Mouse (Mus musculus) megakaryocyte, embryonic 14.5 days (primary cell): ENCODE measurements around the gene Gm21586. TPM values are rescaled to one million over a fixed set of nuclear protein-coding genes. Genes with fewer than 3 reads are reported as not detected.
"Not testable (repeated sequence)": the region's sequence is repeated elsewhere in the genome, so short reads cannot be mapped to it uniquely, and the experiment has no call there.

Experiments
- H3K27me3 ChIP-seq: replicated peaks from 2 replicates; pipeline ENCODE3; 2012; ENCODE audit warnings: inconsistent platforms
- H3K36me3 ChIP-seq: replicated peaks from 2 replicates; pipeline ENCODE3; 2012; ENCODE audit warnings: low read length, inconsistent platforms, mixed read lengths
- H3K4me1 ChIP-seq: 2 replicates; pipeline ENCODE4 v1.6.1; 2012; ENCODE audit warnings: inconsistent platforms
- H3K4me3 ChIP-seq: replicated peaks from 2 replicates; pipeline ENCODE3; 2012; ENCODE audit warnings: moderate library complexity, mild to moderate bottlenecking, inconsistent platforms
- H3K9me3 ChIP-seq: 2 replicates; pipeline ENCODE4 v1.6.1; 2012; ENCODE audit warnings: inconsistent platforms
- polyA plus RNA-seq: library from polyadenylated mRNA; stranded (reverse); fragments of >175 nt; gene quantifications from 2 replicates; pipeline ENCODE4 v1.2.3, GENCODE M21; 2012; ENCODE audit warnings: low replicate concordance; ENCODE audit not compliant: insufficient read depth

Gene Gm21586
- not detected in 2 replicates for polyA plus RNA-seq

DNA sequence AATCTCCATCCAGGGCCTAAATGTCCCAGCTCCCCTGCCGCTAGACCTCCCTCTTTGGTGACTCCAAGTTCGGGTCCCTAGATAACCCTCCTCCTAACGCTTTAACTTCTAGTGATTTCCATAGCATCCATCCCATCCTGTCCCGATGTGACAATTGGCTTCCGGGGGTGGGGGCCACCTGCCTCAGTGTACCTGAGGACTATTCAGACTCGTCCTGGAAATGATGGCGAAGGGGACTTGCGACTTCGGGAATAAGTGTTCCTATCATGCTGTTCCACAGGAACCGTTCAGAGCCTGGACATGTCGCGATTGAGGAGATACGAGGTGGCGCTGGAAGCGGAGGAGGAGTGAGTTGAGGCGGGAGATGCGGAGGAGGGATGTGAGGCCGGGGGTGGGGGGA lies at the start of gene Gm21586:
Gene Gm21586 (plus strand): TSS at position 301 of the 400 bp plus-strand sequence.
- H3K27me3 ChIP-seq, H3K4me3 ChIP-seq, H3K4me1 ChIP-seq, H3K9me3 ChIP-seq, H3K36me3 ChIP-seq: not testable (repeated sequence)

DNA sequence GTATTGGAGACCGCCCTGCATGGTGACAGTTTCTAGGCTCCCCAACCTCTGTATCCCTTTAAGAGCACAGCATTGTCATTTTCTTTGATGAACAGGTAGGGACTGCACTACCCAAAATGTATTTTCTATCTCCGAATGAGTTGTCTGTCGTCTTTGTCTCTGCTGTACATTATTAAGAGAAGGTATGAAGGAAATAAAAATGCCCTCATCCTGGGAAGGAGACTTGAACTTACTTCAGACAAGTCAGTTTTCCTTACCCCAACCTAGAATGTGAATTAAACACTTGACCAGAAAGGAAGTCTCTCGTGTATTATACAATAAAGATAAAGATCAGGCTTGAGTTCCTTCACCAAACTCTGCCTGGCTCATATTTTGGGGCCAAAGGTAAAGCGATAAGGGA lies 27.3 kb downstream of the Gm21586 start, which contains the start of gene Gm2163:
Gene Gm2163 (plus strand): TSS at position 301 of the 400 bp plus-strand sequence.
- H3K4me1 ChIP-seq, H3K27me3 ChIP-seq, H3K4me3 ChIP-seq, H3K36me3 ChIP-seq, H3K9me3 ChIP-seq: not testable (repeated sequence)

Other genes starting within 250 kb of the Gm21586 start
- not detected in 2 replicates for gene Gm10600, start 198.7 kb upstream of the Gm21586 start, polyA plus RNA-seq
- not detected in 2 replicates for gene Ccl21b, start 183.6 kb upstream of the Gm21586 start, polyA plus RNA-seq
- not detected in 2 replicates for gene Gm21953, start 145.1 kb upstream of the Gm21586 start, polyA plus RNA-seq
- not detected in 2 replicates for gene Fam205a3, start 121.0 kb upstream of the Gm21586 start, polyA plus RNA-seq
- gene Gm2163, start 27.4 kb downstream of the Gm21586 start, polyA plus RNA-seq, result not detected in 2 replicates
- not detected in 2 replicates for gene Fam205a2, start 88.8 kb downstream of the Gm21586 start, polyA plus RNA-seq
- not detected in 2 replicates for gene Gm10591, start 172.8 kb downstream of the Gm21586 start, polyA plus RNA-seq
- not detected in 2 replicates for gene Gm2564, start 190.3 kb downstream of the Gm21586 start, polyA plus RNA-seq
- gene Ccl27b, start 215.9 kb downstream of the Gm21586 start, polyA plus RNA-seq, result not detected in 2 replicates
- 1.1 TPM in 1 of 2 replicates, not detected in the other for gene Il11ra2, start 222.5 kb downstream of the Gm21586 start, polyA plus RNA-seq